Mouse (Mus musculus): ENCODE measurements around the gene Lrrc8d.
A peak's percentile ranks its signal among the peaks of the same experiment; 100 is the strongest.
"Not testable (repeated sequence)": the region's sequence is repeated elsewhere in the genome, so short reads cannot be mapped to it uniquely, and the experiment has no call there.

Lrrc8d gene

GRCm38 (mm10) chr5:105685780-105686305, 13.9 kb upstream of the Lrrc8d start:
- DNase-seq = not testable (repeated sequence)

DNA sequence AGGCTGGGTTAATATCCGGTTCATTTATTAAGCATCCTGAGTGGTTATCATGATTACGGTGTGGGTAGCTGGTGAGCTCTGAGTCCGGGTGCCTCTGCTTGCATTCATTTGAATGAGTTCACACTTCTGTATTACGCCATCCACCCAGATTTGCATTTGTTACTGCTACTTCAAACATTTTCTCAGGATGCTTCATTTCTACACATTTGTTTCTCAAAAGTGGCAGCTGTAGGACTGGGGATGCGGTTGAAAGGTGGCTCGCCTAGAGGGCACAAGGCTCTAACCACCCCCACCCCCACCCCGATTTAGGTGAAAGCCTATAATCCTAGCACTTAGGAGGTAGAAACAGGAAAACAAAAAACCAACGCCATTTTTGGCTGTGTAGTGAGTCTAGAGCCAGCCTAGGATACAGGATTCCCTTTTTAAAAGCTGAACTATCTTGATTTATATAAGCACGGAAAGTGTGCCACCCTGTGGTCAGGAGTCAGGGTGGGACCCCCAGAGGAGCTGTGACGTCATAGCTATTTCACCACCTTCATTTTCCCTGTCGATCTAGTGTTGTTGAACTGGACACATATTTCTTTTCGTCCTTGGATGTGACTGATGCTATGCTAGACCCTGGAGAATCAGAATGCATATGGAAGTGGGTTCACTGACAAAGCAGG, 13.3 kb upstream of the Lrrc8d start:
- DNase-seq = peak; percentile 31 to 39

DNA sequence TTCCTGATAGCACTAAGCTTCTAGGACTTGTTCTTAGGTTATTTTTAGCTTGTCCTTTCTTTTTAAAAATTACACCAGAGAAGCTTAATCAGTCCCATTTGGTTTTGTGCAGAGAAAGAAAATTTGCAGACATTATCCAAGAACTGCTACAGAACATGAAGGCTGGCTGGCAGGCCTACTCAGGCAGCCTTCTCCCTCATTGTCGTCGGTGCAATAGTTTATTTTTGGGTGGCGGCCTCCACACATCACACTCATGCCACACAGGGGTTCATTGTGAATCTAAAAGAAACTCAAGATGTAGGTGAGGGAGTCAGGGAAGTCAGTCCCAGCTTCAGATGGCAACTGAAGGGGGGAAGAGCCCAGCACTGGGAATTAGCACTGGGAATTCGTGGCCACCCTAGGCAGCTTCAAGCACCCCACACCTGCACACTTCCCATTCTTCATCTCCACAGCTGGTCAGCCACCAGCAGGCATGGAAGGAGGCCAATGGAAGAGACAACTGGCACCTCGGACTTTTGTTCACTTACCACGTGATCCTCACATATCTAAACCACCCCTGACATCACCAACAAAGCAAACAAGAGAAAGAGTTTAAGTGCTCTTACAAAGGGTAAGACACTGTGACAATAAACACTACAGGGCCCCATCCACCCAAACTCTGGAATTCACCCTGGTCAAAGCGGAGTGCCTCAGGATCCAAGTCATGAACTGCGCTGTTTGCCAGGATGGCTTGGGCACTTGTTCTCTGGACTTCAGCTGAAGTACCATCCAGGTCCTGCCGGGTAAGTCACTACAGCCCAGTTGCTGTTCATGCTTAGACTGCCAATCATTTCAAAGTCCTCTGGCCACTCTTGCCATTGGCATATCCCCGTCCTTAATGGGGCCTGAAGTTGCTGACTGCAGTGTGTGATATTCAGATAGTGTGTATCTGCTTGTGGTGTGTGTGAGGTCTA, 9.0 kb upstream of the Lrrc8d start:
- no peak for DNase-seq

DNA sequence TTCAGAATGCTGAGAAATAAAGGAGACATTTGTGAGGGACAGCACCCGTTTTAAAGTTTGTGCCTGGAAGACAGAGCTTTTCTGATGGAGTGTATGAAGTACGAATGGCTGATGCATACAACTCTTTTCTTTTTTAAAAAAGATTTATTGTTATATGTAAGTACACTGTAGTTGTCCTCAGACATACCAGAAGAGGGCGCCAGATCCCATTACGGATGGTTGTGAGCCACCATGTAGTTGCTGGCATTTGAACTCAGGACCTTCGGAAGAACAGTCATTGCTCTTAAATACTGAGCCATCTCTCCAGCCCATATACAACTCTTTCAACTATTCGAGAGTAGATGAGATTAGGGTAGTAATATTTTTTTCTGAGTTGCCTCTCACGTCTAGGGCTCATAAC, 8.1 kb upstream of the Lrrc8d start:
- DNase-seq = peak; percentile 55

DNA sequence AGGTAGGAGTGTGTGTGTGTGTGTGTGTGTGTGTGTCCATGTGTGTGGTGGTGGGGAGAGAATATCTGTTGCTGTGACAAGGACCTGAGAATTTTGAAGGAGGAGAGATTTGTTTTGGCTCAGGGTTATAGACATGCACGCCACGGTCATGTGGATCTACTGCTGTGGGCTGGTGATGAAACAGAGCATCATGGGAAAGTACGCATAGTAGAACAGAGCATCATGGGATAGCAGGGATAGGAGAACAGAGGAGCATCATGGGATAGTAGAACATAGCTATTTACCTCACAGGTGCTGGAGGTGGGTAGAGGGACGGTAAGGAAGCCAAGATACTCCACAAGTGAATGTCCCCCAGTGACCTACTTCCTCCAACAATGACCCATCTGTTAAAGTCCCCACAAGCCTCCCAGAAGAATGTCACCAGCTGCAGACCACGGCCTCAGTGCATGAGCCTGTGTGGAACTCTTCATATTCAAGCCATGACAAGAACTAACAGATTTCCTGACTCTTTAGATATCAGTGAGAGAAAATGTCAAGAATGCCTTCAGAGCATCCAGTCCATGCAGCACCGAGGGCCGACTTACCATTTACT, 5.3 kb upstream of the Lrrc8d start:
- DNase-seq = no peak

DNA sequence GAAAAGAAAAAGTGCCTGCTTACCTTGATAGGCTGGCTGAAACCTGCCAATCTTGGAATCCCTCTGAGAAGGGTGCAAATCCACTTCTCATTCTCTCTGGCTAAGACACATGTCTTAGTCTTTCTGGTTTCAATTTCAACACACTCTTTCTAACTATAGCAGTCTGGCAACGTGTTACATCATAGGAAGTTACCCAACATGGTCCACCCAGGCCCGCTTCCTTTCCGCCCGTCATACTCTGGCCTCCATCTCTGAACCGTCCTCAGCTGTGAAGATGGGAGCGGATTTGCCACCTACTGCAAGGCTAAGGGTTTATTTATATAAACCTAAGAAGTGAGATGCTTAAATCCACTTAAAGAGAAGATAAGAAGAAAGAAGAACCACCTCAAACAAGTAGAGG, 3.7 kb upstream of the Lrrc8d start:
- DNase-seq = no peak

- no peak for DNase-seq
Measured at GRCm38 (mm10) chr5:105697886-105698285, 1.9 kb upstream of the Lrrc8d start.

DNA sequence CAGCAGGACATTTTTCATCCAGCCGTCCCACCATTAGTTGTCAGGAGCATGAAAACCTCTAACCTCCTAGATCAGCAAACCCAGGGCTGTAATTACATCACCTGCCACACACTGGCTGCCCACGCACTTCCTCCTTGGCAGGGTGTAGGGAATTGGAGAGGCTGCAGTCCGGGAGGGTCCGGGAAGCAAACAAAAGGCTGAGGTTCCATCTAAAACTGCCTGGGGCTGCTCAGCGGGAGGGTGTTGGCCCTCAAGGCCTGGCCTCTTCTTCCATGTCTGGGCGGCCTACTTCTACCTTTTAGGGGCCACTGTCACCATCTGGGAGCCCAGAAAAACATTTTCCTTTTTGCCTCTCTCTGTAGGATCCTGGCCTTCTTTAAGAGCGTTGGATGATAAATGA, 1.1 kb upstream of the Lrrc8d start:
- DNase-seq = no peak

DNA sequence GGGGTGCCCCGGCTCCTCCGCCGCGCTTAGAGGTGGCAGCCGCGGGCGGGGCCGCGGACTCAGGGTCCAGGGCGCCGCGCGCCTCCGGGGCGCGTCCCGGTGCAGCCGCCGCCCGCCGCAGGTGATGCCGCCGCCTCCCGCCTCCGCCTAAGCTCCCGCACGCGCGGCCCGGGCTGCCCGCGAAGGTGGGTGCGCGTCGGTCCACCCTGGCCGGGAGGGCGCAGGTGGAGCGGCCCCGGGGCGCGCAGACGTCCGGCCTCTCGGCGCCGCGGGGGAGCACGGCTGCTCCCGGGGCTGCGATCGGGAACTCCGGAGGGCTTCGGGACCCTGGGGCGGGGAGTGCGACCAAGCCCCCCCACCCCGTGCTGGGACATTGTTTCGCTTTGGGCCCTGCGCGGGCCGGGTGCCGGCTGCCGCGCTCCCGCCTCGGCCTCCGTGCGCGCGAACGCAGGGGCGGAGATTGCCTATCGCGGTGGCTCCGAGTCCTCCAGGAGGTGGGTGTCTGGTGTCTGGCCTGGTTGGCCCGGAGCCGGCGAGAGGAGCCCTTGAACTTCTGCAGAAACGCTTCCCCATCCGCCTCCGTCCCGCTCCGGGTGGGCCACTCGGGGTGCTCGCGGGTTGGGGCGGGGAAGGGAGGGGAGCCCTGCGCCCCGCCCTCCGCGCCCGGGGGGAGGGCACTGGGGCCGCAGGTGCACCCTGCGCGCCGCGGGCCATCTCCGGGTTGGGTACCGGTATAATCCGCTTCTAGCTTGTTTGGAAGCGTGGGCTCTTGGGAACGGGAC, 492 bp downstream of the Lrrc8d start:
- peak; percentile 89 to 93 for DNase-seq

DNA sequence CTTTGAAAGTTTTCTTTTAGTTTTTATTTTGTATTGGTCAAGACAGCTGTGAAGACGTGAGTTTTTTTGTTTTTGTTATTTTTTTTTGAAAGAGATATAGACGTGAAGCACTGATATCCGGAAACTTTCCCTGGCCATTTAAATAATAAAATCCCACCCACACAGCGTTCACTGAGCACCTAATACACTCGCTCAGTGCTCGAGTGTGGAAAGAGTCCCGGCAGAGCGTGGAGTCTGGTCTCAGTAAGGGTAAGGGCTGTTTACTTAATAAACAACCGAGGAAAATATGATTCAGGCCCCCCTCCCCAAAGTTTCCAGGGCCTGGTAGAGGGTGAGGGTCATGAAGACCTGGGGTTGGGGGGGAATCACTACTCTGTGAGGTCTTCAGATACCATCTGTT, 1.6 kb downstream of the Lrrc8d start:
- DNase-seq = no peak

GRCm38 (mm10) chr5:105701844-105702243, 2.1 kb downstream of the Lrrc8d start:
- no peak for DNase-seq

DNA sequence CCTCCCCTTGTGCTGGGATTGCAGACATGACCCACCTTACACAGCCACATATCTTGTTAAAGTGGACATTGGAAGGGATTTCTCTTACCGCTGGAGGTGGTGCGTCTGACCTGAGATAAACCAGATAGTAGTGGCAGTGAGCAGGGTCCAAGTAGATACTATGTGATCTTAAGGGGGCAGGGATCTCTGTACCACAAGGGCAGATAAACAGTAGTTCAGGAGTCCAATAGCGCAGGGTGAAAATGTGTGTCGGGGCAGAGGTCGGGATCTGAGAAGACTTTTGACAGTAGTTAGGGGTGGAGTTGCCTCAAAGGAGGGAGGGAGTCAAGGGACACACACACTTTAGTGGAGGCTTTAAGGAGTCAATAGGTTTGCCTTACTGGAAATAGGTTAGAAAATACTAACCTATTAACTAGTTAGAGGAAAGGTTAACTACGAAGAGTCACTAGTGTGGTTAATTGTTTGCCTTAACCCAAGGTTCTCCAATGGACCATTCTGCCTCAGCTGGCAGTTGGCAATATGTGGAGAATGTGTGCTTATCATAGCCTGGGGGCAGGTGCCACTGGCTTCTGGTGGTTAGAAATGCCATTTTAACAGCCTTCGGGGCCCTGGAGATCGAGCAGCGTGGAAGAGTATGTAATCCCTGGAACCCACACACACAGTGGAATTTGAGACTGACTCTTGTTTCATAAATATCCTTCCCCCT, 3.0 kb downstream of the Lrrc8d start:
- no peak for DNase-seq

DNA sequence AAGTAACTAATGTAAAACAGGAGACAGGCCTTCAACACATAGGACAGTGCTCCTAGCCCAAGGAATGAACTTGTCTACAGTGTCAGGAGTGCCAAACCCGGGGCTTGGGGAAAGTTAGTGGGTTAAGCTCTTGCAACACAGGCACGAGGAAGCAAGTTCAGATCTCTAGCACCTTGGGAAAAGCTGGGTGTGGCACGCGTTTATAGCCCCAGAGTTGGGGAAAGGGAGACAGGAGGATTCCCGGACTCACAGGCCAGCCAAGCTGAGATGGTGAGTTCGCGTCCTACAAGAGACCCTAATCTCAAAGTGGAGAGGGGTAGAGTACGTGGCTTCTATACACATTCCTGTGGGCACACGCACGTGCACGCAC, 3.5 kb downstream of the Lrrc8d start:
- DNase-seq = no peak

DNA sequence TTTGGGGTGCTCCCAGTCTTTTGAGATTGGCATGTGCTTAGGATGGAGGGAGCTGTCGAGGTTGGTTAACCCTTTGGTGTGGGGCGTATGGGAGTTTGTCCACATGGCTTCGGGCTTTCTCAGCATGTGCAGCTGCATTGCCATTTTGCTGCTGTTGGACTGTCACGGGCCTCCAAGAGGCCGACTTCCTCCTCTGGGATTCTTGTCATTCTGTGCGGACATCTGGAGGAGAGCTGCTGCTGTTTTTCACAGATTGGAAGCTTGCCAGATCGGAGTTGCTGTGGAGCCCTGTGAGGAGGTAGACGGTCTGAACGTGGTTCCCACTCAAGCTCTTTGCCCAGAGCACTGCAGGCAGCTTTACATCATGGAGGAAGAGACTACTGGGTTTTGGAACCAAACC, 4.8 kb downstream of the Lrrc8d start:
- no peak for DNase-seq

DNA sequence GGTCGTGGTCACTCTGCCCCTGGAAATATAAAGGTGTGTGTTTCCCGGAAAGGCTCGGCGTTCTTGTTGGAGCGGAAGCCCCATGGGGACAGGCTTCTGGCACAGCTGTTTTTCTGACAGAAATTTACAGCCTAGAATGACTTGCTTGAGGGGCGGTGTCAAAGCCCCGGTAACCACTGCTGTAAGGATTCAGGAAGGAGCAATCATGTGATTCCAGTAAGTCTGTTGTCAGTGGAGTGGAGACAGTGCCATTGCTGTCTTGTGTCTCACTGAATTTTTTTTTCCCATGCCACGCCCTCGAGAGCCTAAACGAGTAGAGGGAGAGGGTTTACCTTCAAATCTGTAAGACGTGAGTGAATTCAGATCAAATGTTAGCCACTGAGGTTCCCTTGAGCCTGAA, 6.9 kb downstream of the Lrrc8d start:
- no peak for DNase-seq

GRCm38 (mm10) chr5:105708276-105708675, 8.5 kb downstream of the Lrrc8d start:
- DNase-seq = no peak

- DNase-seq = no peak
Measured at GRCm38 (mm10) chr5:105710473-105710872, 10.7 kb downstream of the Lrrc8d start.

GRCm38 (mm10) chr5:105714446-105714845, 14.7 kb downstream of the Lrrc8d start:
- DNase-seq = no peak

GRCm38 (mm10) chr5:105715095-105715494, 15.3 kb downstream of the Lrrc8d start:
- no peak for DNase-seq

- peak; percentile 50 to 58 for DNase-seq
Measured at GRCm38 (mm10) chr5:105715531-105716124, 15.9 kb downstream of the Lrrc8d start.

DNA sequence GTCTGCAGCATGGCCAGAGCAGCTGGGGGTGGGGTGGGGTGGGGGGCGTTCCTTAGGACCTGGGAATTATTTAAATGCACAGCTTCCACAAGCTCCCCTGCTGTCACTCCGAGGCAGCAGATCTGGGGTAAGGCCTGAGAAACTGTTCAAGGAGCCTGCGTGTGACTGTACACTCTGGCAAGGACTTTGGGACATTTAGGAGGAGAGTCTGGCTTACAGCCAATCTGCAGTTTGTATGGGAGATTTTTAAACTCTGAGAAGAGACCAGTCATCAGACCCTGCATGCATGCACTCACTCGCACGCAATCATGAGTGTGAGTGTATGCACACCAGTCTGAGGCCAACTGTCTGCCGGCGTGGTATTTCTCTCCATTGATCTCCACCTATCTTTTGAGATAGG, 17.5 kb downstream of the Lrrc8d start:
- no peak for DNase-seq
